Mouse (Mus musculus): ENCODE measurements around the gene Pde10a.

GRCm38 (mm10) chr17:8995344-8995743, 470.2 kb downstream of the Pde10a start:
- TF ChIP-seq CTCF (conservative IDR thresholded peaks at IDR 0.05; ENCODE audit: low read length), result no peak
- TF ChIP-seq POU5F1 (IDR thresholded peaks at IDR 0.05; ENCODE audit: borderline replicate concordance, low read length), result no peak
- TF ChIP-seq NANOG (IDR thresholded peaks at IDR 0.05; ENCODE audit: borderline replicate concordance, low read length), result no peak
